Mouse (Mus musculus): Measurements from ENCODE around the gene Cacna1h. TPM values are rescaled to one million over a fixed set of nuclear protein-coding genes. Genes with fewer than 3 reads are reported as not detected.
A peak's percentile ranks its signal among the peaks of the same experiment; 100 is the strongest.

Gene Cacna1h
- polyA plus RNA-seq, 1 experiment = 5.6 TPM

- Histone ChIP-seq H3K27me3 (ENCODE audit: control insufficient read depth, insufficient read depth, low read length, poor library complexity, severe bottlenecking) (no peaks in the 10 kb centered on the region), H3K9me3 (replicated peaks; ENCODE audit: control insufficient read depth, insufficient read depth, low read length, poor library complexity, severe bottlenecking) (no peaks in the 10 kb centered on the region), H3K4me3 (ENCODE audit: low read depth, low read length) (no peak overlapping the region), H3K36me3 (ENCODE audit: control insufficient read depth, insufficient read depth, low read length, poor library complexity, severe bottlenecking) (no peaks in the 10 kb centered on the region), H3K4me1 (ENCODE audit: control insufficient read depth, insufficient read depth, low read length) (no peaks in the 10 kb centered on the region), H3K27ac (ENCODE audit: insufficient read depth, low read length) (no peak overlapping the region), H3K9ac (ENCODE audit: low read depth, poor library complexity, severe bottlenecking) (no peak overlapping the region)
- TF ChIP-seq CTCF (IDR thresholded peaks at IDR 0.05; ENCODE audit: low read depth, low read length) (no peak), EP300 (IDR thresholded peaks at IDR 0.05; ENCODE audit: insufficient read depth, low read depth, low read length) (no peak), POLR2A (IDR thresholded peaks at IDR 0.05; ENCODE audit: insufficient read depth, low read length) (no peak)
Observed at GRCm38 (mm10) chr17:25441417-25441816, 7.8 kb upstream of the Cacna1h start.

- Histone ChIP-seq H3K27ac (ENCODE audit: insufficient read depth, low read length) (no peak overlapping the region), H3K4me1 (ENCODE audit: control insufficient read depth, insufficient read depth, low read length) (no peaks in the 10 kb centered on the region), H3K36me3 (ENCODE audit: control insufficient read depth, insufficient read depth, low read length, poor library complexity, severe bottlenecking) (no peaks in the 10 kb centered on the region), H3K9ac (ENCODE audit: low read depth, poor library complexity, severe bottlenecking) (peak overlapping the region; percentile 21), H3K9me3 (replicated peaks; ENCODE audit: control insufficient read depth, insufficient read depth, low read length, poor library complexity, severe bottlenecking) (no peaks in the 10 kb centered on the region), H3K4me3 (ENCODE audit: low read depth, low read length) (peak overlapping the region; percentile 65), H3K27me3 (ENCODE audit: control insufficient read depth, insufficient read depth, low read length, poor library complexity, severe bottlenecking) (peaks cover 8% of the 10 kb centered on the region)
- no peak for TF ChIP-seq POLR2A (IDR thresholded peaks at IDR 0.05; ENCODE audit: insufficient read depth, low read length)
- no peak for TF ChIP-seq EP300 (IDR thresholded peaks at IDR 0.05; ENCODE audit: insufficient read depth, low read depth, low read length)
- no peak for TF ChIP-seq CTCF (IDR thresholded peaks at IDR 0.05; ENCODE audit: low read depth, low read length)
Observed at GRCm38 (mm10) chr17:25433223-25433616, 363 bp downstream of the Cacna1h start.

GRCm38 (mm10) chr17:25432433-25433181 is 976 bp downstream of the Cacna1h start:
- TF ChIP-seq CTCF (IDR thresholded peaks at IDR 0.05; ENCODE audit: low read depth, low read length) = no peak
- no peak for TF ChIP-seq EP300 (IDR thresholded peaks at IDR 0.05; ENCODE audit: insufficient read depth, low read depth, low read length)
- Histone ChIP-seq H3K9me3 (replicated peaks; ENCODE audit: control insufficient read depth, insufficient read depth, low read length, poor library complexity, severe bottlenecking) (no peaks in the 10 kb centered on the region), H3K4me1 (ENCODE audit: control insufficient read depth, insufficient read depth, low read length) (no peaks in the 10 kb centered on the region), H3K36me3 (ENCODE audit: control insufficient read depth, insufficient read depth, low read length, poor library complexity, severe bottlenecking) (no peaks in the 10 kb centered on the region), H3K27ac (ENCODE audit: insufficient read depth, low read length) (no peak overlapping the region), H3K27me3 (ENCODE audit: control insufficient read depth, insufficient read depth, low read length, poor library complexity, severe bottlenecking) (peaks cover 8% of the 10 kb centered on the region), H3K4me3 (ENCODE audit: low read depth, low read length) (peak overlapping the region; percentile 65), H3K9ac (ENCODE audit: low read depth, poor library complexity, severe bottlenecking) (peak overlapping the region; percentile 21)

- Histone ChIP-seq H3K27ac (ENCODE audit: insufficient read depth, low read length) (no peak overlapping the region), H3K4me3 (ENCODE audit: low read depth, low read length) (no peak overlapping the region), H3K9ac (ENCODE audit: low read depth, poor library complexity, severe bottlenecking) (no peak overlapping the region), H3K27me3 (ENCODE audit: control insufficient read depth, insufficient read depth, low read length, poor library complexity, severe bottlenecking) (peaks cover 8% of the 10 kb centered on the region), H3K9me3 (replicated peaks; ENCODE audit: control insufficient read depth, insufficient read depth, low read length, poor library complexity, severe bottlenecking) (no peaks in the 10 kb centered on the region), H3K36me3 (ENCODE audit: control insufficient read depth, insufficient read depth, low read length, poor library complexity, severe bottlenecking) (no peaks in the 10 kb centered on the region), H3K4me1 (ENCODE audit: control insufficient read depth, insufficient read depth, low read length) (no peaks in the 10 kb centered on the region)
- TF ChIP-seq EP300 (IDR thresholded peaks at IDR 0.05; ENCODE audit: insufficient read depth, low read depth, low read length) (no peak), POLR2A (IDR thresholded peaks at IDR 0.05; ENCODE audit: insufficient read depth, low read length) (no peak), CTCF (IDR thresholded peaks at IDR 0.05; ENCODE audit: low read depth, low read length) (no peak)
Observed at GRCm38 (mm10) chr17:25430534-25430933, 3.0 kb downstream of the Cacna1h start.

GRCm38 (mm10) chr17:25429886-25430285 is 3.7 kb downstream of the Cacna1h start:
- Histone ChIP-seq H3K4me3 (ENCODE audit: low read depth, low read length) (no peak overlapping the region), H3K4me1 (ENCODE audit: control insufficient read depth, insufficient read depth, low read length) (no peaks in the 10 kb centered on the region), H3K36me3 (ENCODE audit: control insufficient read depth, insufficient read depth, low read length, poor library complexity, severe bottlenecking) (no peaks in the 10 kb centered on the region), H3K9ac (ENCODE audit: low read depth, poor library complexity, severe bottlenecking) (no peak overlapping the region), H3K27me3 (ENCODE audit: control insufficient read depth, insufficient read depth, low read length, poor library complexity, severe bottlenecking) (peaks cover 8% of the 10 kb centered on the region), H3K27ac (ENCODE audit: insufficient read depth, low read length) (no peak overlapping the region), H3K9me3 (replicated peaks; ENCODE audit: control insufficient read depth, insufficient read depth, low read length, poor library complexity, severe bottlenecking) (no peaks in the 10 kb centered on the region)
- TF ChIP-seq EP300 (IDR thresholded peaks at IDR 0.05; ENCODE audit: insufficient read depth, low read depth, low read length) (no peak), CTCF (IDR thresholded peaks at IDR 0.05; ENCODE audit: low read depth, low read length) (no peak), POLR2A (IDR thresholded peaks at IDR 0.05; ENCODE audit: insufficient read depth, low read length) (no peak)

- Histone ChIP-seq H3K4me1 (ENCODE audit: control insufficient read depth, insufficient read depth, low read length) (no peaks in the 10 kb centered on the region), H3K27ac (ENCODE audit: insufficient read depth, low read length) (no peak overlapping the region), H3K27me3 (ENCODE audit: control insufficient read depth, insufficient read depth, low read length, poor library complexity, severe bottlenecking) (peaks cover 8% of the 10 kb centered on the region), H3K4me3 (ENCODE audit: low read depth, low read length) (no peak overlapping the region), H3K36me3 (ENCODE audit: control insufficient read depth, insufficient read depth, low read length, poor library complexity, severe bottlenecking) (no peaks in the 10 kb centered on the region), H3K9ac (ENCODE audit: low read depth, poor library complexity, severe bottlenecking) (no peak overlapping the region), H3K9me3 (replicated peaks; ENCODE audit: control insufficient read depth, insufficient read depth, low read length, poor library complexity, severe bottlenecking) (no peaks in the 10 kb centered on the region)
- TF ChIP-seq POLR2A (IDR thresholded peaks at IDR 0.05; ENCODE audit: insufficient read depth, low read length) (no peak), EP300 (IDR thresholded peaks at IDR 0.05; ENCODE audit: insufficient read depth, low read depth, low read length) (no peak)
Observed at GRCm38 (mm10) chr17:25429240-25429639, 4.3 kb downstream of the Cacna1h start.

All from ES-Bruce4 (cell line).